Mouse (Mus musculus): ENCODE data around the gene Nisch. TPM values are rescaled to one million over a fixed set of nuclear protein-coding genes. Genes with fewer than 3 reads are reported as not detected.
A peak's percentile ranks its signal among the peaks of the same experiment; 100 is the strongest.

The Nisch gene
- total RNA-seq (2014; rRNA removed) (281 and 419 TPM in 2 replicates), polyA plus RNA-seq (2015; fragmentation: Nextera tagmentation; extraction: Ambion mirVana) (234 and 243 TPM in 2 replicates)

DNA sequence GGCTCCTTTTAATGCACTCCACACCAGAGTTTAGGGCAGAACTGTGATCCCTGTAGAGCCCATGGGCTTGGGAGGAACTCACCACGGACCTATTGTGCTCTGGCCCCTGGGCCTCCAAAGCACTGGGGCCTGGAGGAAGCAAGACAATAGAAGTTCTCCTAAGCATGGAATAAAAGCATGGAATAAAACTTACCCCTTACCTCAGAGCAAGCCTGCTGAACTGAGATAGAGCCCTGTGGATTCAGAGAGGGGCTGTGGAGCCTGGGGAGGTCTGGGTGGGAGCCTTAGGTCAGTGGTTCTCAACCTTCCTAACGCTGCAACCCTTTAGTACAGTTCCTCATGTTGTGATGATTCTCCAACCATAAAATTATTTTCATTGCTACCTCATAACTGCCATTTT lies at the start of gene Nisch:
TSS of gene Nisch (minus strand) at position 101 of the 400 bp plus-strand sequence.
- no peak for TF ChIP-seq CTCF (IDR thresholded peaks at IDR 0.05; ENCODE audit: low read depth)
- WGBS, result 57% methylated on average over 2 of the region's 2 CpGs

DNA sequence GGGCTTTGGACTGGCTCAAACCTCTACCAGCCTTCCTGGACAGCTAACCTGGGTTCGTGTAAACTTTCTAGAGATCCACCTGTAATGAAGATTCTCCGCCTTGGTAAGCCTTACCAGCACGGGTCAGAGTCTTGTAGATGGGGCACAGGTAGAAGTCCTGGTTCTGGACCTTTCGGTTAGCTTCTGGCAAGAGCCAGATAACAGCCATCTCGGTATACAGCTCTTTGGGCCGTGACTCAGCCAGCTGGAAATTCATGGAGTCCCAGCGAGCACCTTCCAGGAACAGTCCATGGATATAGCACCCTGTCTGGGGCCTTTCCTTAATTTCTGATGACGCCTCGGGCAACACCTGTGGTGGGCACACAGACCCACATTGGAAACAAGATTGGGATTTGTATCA lies 44.2 kb upstream of the Nisch start:
- DNase-seq (ENCODE audit: low spot score) (no peak), ATAC-seq (no peak)
- H3K4me3 ChIP-seq (ENCODE audit: low read length), result no peak overlapping the region
- peaks cover 57% of the 10 kb centered on the region for H3K36me3 ChIP-seq (ENCODE audit: insufficient read depth, low read length)
- no peak for TF ChIP-seq CTCF (IDR thresholded peaks at IDR 0.05; ENCODE audit: low read depth)
- no peaks in the 10 kb centered on the region for H3K9me3 ChIP-seq (ENCODE audit: low read length)
- H3K9ac ChIP-seq (replicated peaks; ENCODE audit: low read length), result no peak overlapping the region
- WGBS, result 96% methylated on average over 9 of the region's 9 CpGs
- H3K4me1 ChIP-seq (ENCODE audit: insufficient read depth, low read length), result no peaks in the 10 kb centered on the region
- H3K4me2 ChIP-seq (ENCODE audit: low read depth, low read length), result no peak overlapping the region
- H3K27me3 ChIP-seq (ENCODE audit: insufficient read depth, low read length), result no peaks in the 10 kb centered on the region
- no peak overlapping the region for H3K27ac ChIP-seq

More for the DNA sequence above, at the start of gene Nisch:
- ATAC-seq (no peak), DNase-seq (ENCODE audit: low spot score) (no peak)
- 0 out of 2 replicates have a peak, but pooled peaks cover 3% of the 10 kb centered on the region for H3K4me1 ChIP-seq (ENCODE audit: insufficient read depth, low read length)
- H3K36me3 ChIP-seq (ENCODE audit: insufficient read depth, low read length), result no peaks in the 10 kb centered on the region
- no peak within 1 kb of the TSS for H3K4me3 ChIP-seq (ENCODE audit: low read length)
- no peaks in the 10 kb centered on the region for H3K9me3 ChIP-seq (ENCODE audit: low read length)
- 0 out of 2 replicates have a peak within 1 kb of the TSS, but pooled peaks have one; percentile 11 for H3K27ac ChIP-seq
- no peaks in the 10 kb centered on the region for H3K27me3 ChIP-seq (ENCODE audit: insufficient read depth, low read length)
- H3K9ac ChIP-seq (replicated peaks; ENCODE audit: low read length), result 0 out of 2 replicates have a peak within 1 kb of the TSS, but pooled peaks have one; percentile 24
- peak within 1 kb of the TSS; percentile 25 for H3K4me2 ChIP-seq (ENCODE audit: low read depth, low read length)

DNA sequence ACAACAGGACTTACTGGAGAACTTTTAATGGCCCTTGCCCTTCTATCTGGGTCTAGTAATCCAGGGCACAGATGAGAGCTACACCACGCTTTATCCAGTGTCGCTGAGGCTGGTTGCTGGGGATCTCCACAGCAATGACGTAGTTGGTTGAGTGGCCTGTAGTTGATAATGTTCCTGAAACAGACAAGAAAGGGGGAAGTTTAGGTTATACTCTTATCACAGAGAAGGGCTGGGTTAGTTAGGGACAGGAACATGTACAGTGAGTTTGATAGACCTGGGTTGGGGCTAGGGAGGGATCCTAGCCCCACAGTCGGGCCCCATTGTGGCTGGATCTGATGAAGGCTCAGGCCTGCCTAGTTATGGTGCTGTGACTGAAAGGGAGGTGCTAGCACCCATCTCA lies 43.6 kb upstream of the Nisch start:
- Histone ChIP-seq H3K27ac (no peak overlapping the region), H3K9me3 (ENCODE audit: low read length) (no peaks in the 10 kb centered on the region), H3K4me2 (ENCODE audit: low read depth, low read length) (no peak overlapping the region), H3K36me3 (ENCODE audit: insufficient read depth, low read length) (peaks cover 63% of the 10 kb centered on the region), H3K4me3 (ENCODE audit: low read length) (no peak overlapping the region), H3K27me3 (ENCODE audit: insufficient read depth, low read length) (no peaks in the 10 kb centered on the region), H3K9ac (replicated peaks; ENCODE audit: low read length) (no peak overlapping the region), H3K4me1 (ENCODE audit: insufficient read depth, low read length) (no peaks in the 10 kb centered on the region)
- no peak for TF ChIP-seq CTCF (IDR thresholded peaks at IDR 0.05; ENCODE audit: low read depth)
- DNase-seq (ENCODE audit: low spot score) (no peak), ATAC-seq (no peak)
- over 99% methylated on average over 4 of the region's 4 CpGs for WGBS

DNA sequence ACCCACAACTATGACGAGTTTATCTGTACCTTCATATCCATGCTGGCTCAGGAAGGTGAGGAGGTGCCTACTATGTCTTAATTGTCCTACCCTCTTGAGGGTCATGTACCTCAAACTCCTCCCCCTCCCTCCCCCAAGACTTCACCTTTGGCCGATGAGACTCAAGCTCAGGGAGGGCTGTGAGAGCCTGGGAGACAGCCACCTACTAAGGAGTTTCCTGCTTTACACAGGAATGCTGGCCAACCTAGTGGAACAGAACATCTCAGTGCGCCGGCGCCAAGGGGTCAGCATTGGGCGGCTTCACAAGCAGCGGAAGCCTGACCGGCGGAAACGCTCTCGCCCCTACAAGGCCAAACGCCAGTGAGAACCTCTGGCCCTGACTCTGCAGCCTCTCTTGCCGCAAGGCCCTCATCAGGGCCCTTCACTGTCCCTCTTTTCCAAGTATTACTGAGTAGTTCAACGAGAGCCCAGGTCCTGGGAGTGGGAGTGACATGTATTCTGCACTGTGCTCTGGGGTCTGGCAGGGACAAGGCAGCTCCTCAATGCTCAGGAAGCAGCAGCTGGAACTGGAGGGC lies 41.8 kb upstream of the Nisch start:
- no peak overlapping the region for H3K9ac ChIP-seq (replicated peaks; ENCODE audit: low read length)
- ATAC-seq, result no peak
- no peaks in the 10 kb centered on the region for H3K27me3 ChIP-seq (ENCODE audit: insufficient read depth, low read length)
- H3K4me1 ChIP-seq (ENCODE audit: insufficient read depth, low read length), result no peaks in the 10 kb centered on the region
- H3K36me3 ChIP-seq (ENCODE audit: insufficient read depth, low read length), result peaks cover 80% of the 10 kb centered on the region
- H3K9me3 ChIP-seq (ENCODE audit: low read length), result no peaks in the 10 kb centered on the region
- 92% methylated on average over 14 of the region's 14 CpGs for WGBS
- no peak for TF ChIP-seq CTCF (IDR thresholded peaks at IDR 0.05; ENCODE audit: low read depth)
- no peak overlapping the region for H3K4me2 ChIP-seq (ENCODE audit: low read depth, low read length)
- no peak for DNase-seq (ENCODE audit: low spot score)
- H3K4me3 ChIP-seq (ENCODE audit: low read length), result no peak overlapping the region
- H3K27ac ChIP-seq, result no peak overlapping the region

DNA sequence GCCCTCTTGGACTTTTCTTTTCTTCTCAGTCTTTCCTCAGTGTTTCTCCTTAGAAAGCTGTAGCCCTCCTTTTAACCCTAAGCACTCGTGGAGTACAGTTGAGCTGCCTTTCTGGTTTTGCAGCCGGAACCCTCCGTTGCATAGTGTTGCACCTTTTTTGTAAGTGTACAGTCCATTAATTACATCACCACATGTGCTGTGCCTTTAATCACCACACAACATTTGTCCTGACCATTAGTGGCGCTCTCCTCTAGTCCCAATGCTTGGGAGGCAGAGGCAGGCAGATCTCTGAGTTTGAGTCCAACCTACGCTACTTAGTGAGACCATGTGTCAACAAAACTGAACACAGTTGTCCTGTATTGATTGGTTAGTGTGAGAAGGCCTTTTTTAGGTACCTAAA lies 35.3 kb upstream of the Nisch start:
- Histone ChIP-seq H3K9me3 (ENCODE audit: low read length) (no peaks in the 10 kb centered on the region), H3K27me3 (ENCODE audit: insufficient read depth, low read length) (no peaks in the 10 kb centered on the region), H3K4me2 (ENCODE audit: low read depth, low read length) (peak overlapping the region; percentile 87), H3K4me1 (ENCODE audit: insufficient read depth, low read length) (peaks cover 7% of the 10 kb centered on the region; the same call in 1 of the 2 replicates), H3K36me3 (ENCODE audit: insufficient read depth, low read length) (peaks cover 38% of the 10 kb centered on the region), H3K27ac (peak overlapping the region; percentile 97; the same call in 1 of the 2 replicates), H3K4me3 (ENCODE audit: low read length) (peak overlapping the region; percentile 99), H3K9ac (replicated peaks; ENCODE audit: low read length) (peak overlapping the region; percentile 99)
- DNase-seq (ENCODE audit: low spot score) (no peak), ATAC-seq (no peak)
- no peak for TF ChIP-seq CTCF (IDR thresholded peaks at IDR 0.05; ENCODE audit: low read depth)
- 89% methylated on average over 5 of the region's 5 CpGs for WGBS

DNA sequence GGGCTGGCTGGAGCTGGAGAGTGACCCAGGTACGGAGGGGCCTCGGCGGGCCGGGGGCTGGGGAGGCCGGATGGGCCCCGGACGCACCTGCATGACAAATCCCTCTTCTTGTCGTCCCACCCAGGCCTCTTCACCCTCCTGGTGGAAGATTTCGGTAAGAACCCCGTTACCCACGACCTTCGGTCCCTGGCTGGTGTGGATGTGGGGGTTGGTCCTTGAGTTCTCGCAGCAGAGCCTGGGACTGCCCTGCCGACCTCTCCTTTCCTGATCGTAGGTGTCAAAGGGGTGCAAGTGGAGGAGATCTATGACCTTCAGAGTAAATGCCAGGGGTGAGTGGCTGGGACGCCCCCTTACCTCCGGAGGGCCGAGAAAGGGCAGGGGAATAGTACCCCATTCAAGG lies 34.9 kb upstream of the Nisch start:
- H3K27ac ChIP-seq, result peak overlapping the region; percentile 97
- DNase-seq (ENCODE audit: low spot score) (no peak), ATAC-seq (no peak; the same call in 1 of the 2 replicates)
- no peaks in the 10 kb centered on the region for H3K27me3 ChIP-seq (ENCODE audit: insufficient read depth, low read length)
- no peak for TF ChIP-seq CTCF (IDR thresholded peaks at IDR 0.05; ENCODE audit: low read depth)
- peaks cover 33% of the 10 kb centered on the region for H3K36me3 ChIP-seq (ENCODE audit: insufficient read depth, low read length)
- WGBS, result 1% methylated on average over 18 of the region's 18 CpGs
- H3K9ac ChIP-seq (replicated peaks; ENCODE audit: low read length), result peak overlapping the region; percentile 99
- H3K9me3 ChIP-seq (ENCODE audit: low read length), result no peaks in the 10 kb centered on the region
- H3K4me2 ChIP-seq (ENCODE audit: low read depth, low read length), result peak overlapping the region; percentile 87
- H3K4me1 ChIP-seq (ENCODE audit: insufficient read depth, low read length), result peaks cover 7% of the 10 kb centered on the region; the same call in 1 of the 2 replicates
- peak overlapping the region; percentile 99 for H3K4me3 ChIP-seq (ENCODE audit: low read length)

DNA sequence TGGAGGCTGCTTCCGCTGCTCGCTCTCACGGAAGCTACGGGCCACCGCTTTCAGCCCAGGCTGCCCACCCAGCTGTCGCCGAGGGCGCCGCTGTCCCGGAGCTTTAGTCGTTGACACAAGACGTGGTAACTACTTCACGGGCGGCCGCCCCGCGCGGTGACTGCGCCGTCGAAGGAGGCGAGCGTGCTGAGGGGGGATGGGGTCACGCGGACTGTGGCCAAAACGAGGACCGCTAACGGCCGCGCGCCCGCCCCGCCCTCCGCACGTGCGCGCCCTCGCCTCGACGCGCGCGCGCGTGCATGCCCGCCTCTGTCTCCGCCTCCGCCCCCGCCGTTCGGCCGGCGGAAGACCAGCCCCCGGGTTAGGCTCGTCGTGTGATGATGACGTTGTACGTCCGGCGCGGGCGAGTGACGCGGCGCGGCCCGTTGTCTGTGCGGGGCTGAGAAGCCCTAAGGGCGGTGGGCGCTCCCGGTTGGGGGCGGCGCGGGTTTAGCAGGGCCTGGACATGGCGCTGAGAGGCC lies 34.4 kb upstream of the Nisch start, which contains the start of the genes Phf7 and Bap1:
TSS of gene Phf7 (minus strand) at position 234 of the 521 bp plus-strand sequence.
TSS of gene Bap1 (plus strand) at position 367 of the 521 bp plus-strand sequence.
- H3K36me3 ChIP-seq (ENCODE audit: insufficient read depth, low read length), result peaks cover 29% of the 10 kb centered on the region
- TF ChIP-seq CTCF (IDR thresholded peaks at IDR 0.05; ENCODE audit: low read depth), result no peak
- peak within 1 kb of the TSS; percentile 97 for H3K27ac ChIP-seq
- peaks cover 7% of the 10 kb centered on the region; the same call in 1 of the 2 replicates for H3K4me1 ChIP-seq (ENCODE audit: insufficient read depth, low read length)
- WGBS, result under 1% methylated on average over 74 of the region's 75 CpGs
- H3K27me3 ChIP-seq (ENCODE audit: insufficient read depth, low read length), result no peaks in the 10 kb centered on the region
- DNase-seq (ENCODE audit: low spot score), result peak; percentile 98
- no peaks in the 10 kb centered on the region for H3K9me3 ChIP-seq (ENCODE audit: low read length)
- peak; percentile 95 for ATAC-seq
- H3K4me2 ChIP-seq (ENCODE audit: low read depth, low read length), result peak within 1 kb of the TSS; percentile 87
- peak within 1 kb of the TSS; percentile 99 for H3K4me3 ChIP-seq (ENCODE audit: low read length)
- H3K9ac ChIP-seq (replicated peaks; ENCODE audit: low read length), result peak within 1 kb of the TSS; percentile 99
